Mouse (Mus musculus): Measurements from ENCODE around the gene Adm. TPM values are rescaled to one million over a fixed set of nuclear protein-coding genes. Genes with fewer than 3 reads are reported as not detected.

Adm gene
- total RNA-seq, 1 experiment, result 6.2 TPM

DNA sequence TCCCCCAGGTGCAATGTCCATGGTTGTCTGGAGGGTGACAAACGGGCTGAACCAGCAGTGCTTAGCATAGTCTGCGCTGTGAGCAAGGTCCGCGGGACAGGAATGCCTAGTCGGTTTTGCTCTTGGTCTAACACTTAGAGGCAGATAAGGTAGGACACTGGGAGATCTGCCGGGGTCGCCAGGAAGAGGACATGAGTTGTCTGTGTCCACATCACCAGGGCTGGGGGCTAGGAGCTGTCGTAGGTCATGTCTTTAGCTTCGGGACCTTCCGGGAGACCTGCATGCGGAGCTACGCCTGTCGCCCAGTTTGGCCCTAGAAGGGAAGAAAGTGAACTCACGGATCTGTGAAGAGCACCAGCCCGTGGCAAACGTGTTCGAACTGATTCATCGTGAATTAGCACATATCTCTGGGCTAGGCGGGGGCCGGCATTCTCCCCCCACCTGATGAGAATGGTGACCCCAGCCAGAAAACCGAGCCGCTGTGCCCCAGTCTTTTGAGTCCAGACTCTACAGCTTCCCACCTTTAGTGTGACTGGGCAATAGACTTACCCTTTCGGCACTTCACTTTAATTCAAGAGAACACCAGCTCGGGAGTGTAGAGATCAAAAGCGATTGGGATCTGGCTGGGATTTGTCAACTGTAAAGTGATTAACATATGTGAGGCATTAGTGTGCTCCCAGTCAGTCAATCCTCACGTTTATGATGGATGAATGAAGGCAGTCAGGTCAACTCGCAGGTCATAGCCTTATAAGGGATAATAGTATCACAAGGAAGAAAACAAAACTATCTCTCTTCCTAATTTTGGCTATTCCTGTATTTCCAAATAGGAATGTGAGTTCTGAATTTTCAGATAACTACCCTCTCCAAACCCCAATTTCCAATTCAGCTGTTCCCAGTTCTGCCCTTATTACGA, 1.0 kb upstream of the Adm start:
- H3K36me3 ChIP-seq (ENCODE audit: control insufficient read depth, insufficient read depth, low read length, poor library complexity, severe bottlenecking), result no peaks in the 10 kb centered on the region
- in situ Hi-C loops (cut with MboI; ENCODE audit: low sequenced_read_pairs in 2 of 2, unreplicated experiment in 2 of 2), result loop anchor here (5.0 to 25.0 kb wide), 5 partner anchors 62 to 464 kb away; no protein-coding TSS in a partner anchor
- H3K9ac ChIP-seq (ENCODE audit: insufficient read depth, low read depth, low read length, poor library complexity, severe bottlenecking), result no peak overlapping the region
- no peak for DNase-seq (ENCODE audit: low read depth, low spot score)
- TF ChIP-seq CHD2 (IDR thresholded peaks at IDR 0.05; ENCODE audit: low read depth, low read length) (no peak), HCFC1 (IDR thresholded peaks at IDR 0.05; ENCODE audit: borderline replicate concordance, insufficient read depth, low read length) (no peak), ZNF384 (IDR thresholded peaks at IDR 0.05; ENCODE audit: low read depth, low read length) (no peak), MAFK (IDR thresholded peaks at IDR 0.05; ENCODE audit: insufficient read depth, low read depth, low read length) (no peak), ZC3H11A (IDR thresholded peaks at IDR 0.05; ENCODE audit: borderline replicate concordance, low read depth, low read length) (no peak)
- H3K4me1 ChIP-seq (ENCODE audit: control insufficient read depth in 2 of 2, insufficient read depth in 2 of 2, low read length in 2 of 2, poor library complexity in 1 of 2), result peaks cover 0 to 13% of the 10 kb centered on the region in 2 experiments; a peak in 2 of 4 replicates
- no peak overlapping the region for H3K27ac ChIP-seq (ENCODE audit: insufficient read depth, low read depth, low read length, poor library complexity, severe bottlenecking)
- peak overlapping the region; percentile 14 to 16; a peak in 2 of 4 replicates for H3K4me3 ChIP-seq (ENCODE audit: insufficient read depth in 1 of 2, low read depth in 1 of 2, low read length in 2 of 2, poor library complexity in 1 of 2, severe bottlenecking in 1 of 2)
- H3K9me3 ChIP-seq (ENCODE audit: control insufficient read depth, insufficient read depth, low read depth, low read length), result no peaks in the 10 kb centered on the region

DNA sequence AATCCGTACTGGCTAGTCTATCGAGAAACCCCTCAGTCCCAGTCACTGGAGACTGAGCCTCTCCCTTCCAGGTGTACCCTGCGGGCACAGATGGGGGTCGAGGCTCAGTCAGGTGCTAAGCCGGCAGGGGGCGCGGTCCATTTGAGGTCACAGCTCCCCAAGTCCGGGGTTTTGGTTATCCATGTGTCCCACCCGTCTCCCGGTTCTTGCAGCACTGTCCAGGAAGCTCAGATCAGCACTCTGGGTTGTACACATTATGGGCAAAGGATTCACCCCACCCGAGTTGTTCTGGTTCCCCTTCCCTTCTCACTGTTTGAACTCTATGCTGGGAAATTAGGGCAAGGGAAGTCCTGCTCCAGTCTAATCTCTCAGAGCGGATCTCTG, 370 bp upstream of the Adm start:
- DNase-seq (ENCODE audit: low read depth, low spot score), result no peak
- peaks cover 0 to 13% of the 10 kb centered on the region in 2 experiments; a peak in 2 of 4 replicates for H3K4me1 ChIP-seq (ENCODE audit: control insufficient read depth in 2 of 2, insufficient read depth in 2 of 2, low read length in 2 of 2, poor library complexity in 1 of 2)
- H3K4me3 ChIP-seq (ENCODE audit: insufficient read depth in 1 of 2, low read depth in 1 of 2, low read length in 2 of 2, poor library complexity in 1 of 2, severe bottlenecking in 1 of 2), result peak overlapping the region in 1 of 2 experiments; percentile 55; a peak in 1 of 4 replicates
- in situ Hi-C loops (cut with MboI; ENCODE audit: low sequenced_read_pairs in 2 of 2, unreplicated experiment in 2 of 2), result loop anchor here (5.0 to 25.0 kb wide), 5 partner anchors 62 to 465 kb away; no protein-coding TSS in a partner anchor
- no peak overlapping the region for H3K27ac ChIP-seq (ENCODE audit: insufficient read depth, low read depth, low read length, poor library complexity, severe bottlenecking)
- no peaks in the 10 kb centered on the region for H3K9me3 ChIP-seq (ENCODE audit: control insufficient read depth, insufficient read depth, low read depth, low read length)
- TF ChIP-seq HCFC1 (IDR thresholded peaks at IDR 0.05; ENCODE audit: borderline replicate concordance, insufficient read depth, low read length) (no peak), MAFK (IDR thresholded peaks at IDR 0.05; ENCODE audit: insufficient read depth, low read depth, low read length) (no peak), CHD2 (IDR thresholded peaks at IDR 0.05; ENCODE audit: low read depth, low read length) (no peak), ZC3H11A (IDR thresholded peaks at IDR 0.05; ENCODE audit: borderline replicate concordance, low read depth, low read length) (no peak), ZNF384 (IDR thresholded peaks at IDR 0.05; ENCODE audit: low read depth, low read length) (no peak)
- no peak overlapping the region for H3K9ac ChIP-seq (ENCODE audit: insufficient read depth, low read depth, low read length, poor library complexity, severe bottlenecking)
- no peaks in the 10 kb centered on the region for H3K36me3 ChIP-seq (ENCODE audit: control insufficient read depth, insufficient read depth, low read length, poor library complexity, severe bottlenecking)

DNA sequence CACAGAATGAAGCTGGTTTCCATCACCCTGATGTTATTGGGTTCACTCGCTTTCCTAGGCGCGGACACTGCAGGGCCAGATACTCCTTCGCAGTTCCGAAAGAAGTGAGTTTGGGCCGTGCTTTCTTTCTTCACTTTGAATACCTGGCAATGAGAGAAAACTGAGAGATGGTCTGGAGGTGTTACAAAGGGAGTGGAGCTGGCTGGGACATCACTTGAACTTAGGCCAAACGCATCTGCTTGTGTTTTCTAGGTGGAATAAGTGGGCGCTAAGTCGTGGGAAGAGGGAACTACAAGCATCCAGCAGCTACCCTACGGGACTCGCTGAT, 776 bp downstream of the Adm start:
- Histone ChIP-seq H3K4me1 (ENCODE audit: control insufficient read depth in 2 of 2, insufficient read depth in 2 of 2, low read length in 2 of 2, poor library complexity in 1 of 2) (peaks cover 0 to 13% of the 10 kb centered on the region in 2 experiments; a peak in 2 of 4 replicates), H3K36me3 (ENCODE audit: control insufficient read depth, insufficient read depth, low read length, poor library complexity, severe bottlenecking) (no peaks in the 10 kb centered on the region), H3K4me3 (ENCODE audit: insufficient read depth in 1 of 2, low read depth in 1 of 2, low read length in 2 of 2, poor library complexity in 1 of 2, severe bottlenecking in 1 of 2) (peak overlapping the region; percentile 40 to 55; a peak in 2 of 4 replicates), H3K9me3 (ENCODE audit: control insufficient read depth, insufficient read depth, low read depth, low read length) (no peaks in the 10 kb centered on the region), H3K9ac (ENCODE audit: insufficient read depth, low read depth, low read length, poor library complexity, severe bottlenecking) (no peak overlapping the region), H3K27ac (ENCODE audit: insufficient read depth, low read depth, low read length, poor library complexity, severe bottlenecking) (no peak overlapping the region)
- DNase-seq (ENCODE audit: low read depth, low spot score), result no peak
- TF ChIP-seq CHD2 (IDR thresholded peaks at IDR 0.05; ENCODE audit: low read depth, low read length) (no peak), ZNF384 (IDR thresholded peaks at IDR 0.05; ENCODE audit: low read depth, low read length) (no peak), MAFK (IDR thresholded peaks at IDR 0.05; ENCODE audit: insufficient read depth, low read depth, low read length) (no peak), ZC3H11A (IDR thresholded peaks at IDR 0.05; ENCODE audit: borderline replicate concordance, low read depth, low read length) (no peak), HCFC1 (IDR thresholded peaks at IDR 0.05; ENCODE audit: borderline replicate concordance, insufficient read depth, low read length) (no peak)
- in situ Hi-C loops (cut with MboI; ENCODE audit: low sequenced_read_pairs in 2 of 2, unreplicated experiment in 2 of 2), result loop anchor here (5.0 to 25.0 kb wide), 5 partner anchors 63 to 466 kb away; no protein-coding TSS in a partner anchor

DNA sequence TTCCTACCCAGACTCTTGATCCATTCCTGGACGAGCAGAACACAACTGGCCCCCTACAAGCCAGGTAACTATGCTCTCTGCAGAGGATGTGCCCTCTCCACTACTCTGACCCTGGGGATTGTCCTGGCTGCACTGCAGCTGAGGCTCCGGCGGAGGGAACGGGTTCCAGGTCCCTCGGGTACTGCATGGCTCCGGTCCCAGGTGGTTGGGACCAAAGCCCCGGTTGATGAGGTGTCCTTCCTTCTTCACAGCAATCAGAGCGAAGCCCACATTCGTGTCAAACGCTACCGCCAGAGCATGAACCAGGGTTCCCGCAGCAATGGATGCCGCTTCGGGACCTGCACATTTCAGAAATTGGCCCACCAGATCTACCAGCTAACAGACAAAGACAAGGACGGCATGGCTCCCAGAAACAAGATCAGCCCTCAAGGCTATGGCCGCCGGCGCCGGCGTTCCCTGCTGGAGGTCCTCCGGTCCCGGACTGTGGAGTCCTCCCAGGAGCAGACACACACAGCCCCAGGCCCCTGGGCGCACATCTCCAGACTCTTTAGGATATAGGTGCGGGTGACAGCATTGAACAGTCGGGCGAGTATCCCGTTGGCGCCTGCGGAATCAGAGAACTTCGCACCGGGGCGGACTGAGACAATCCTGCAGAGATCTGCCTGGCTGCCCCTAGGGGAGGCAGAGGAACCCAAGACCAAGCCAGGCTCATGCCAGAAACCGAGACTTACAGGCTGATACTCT, 1.3 kb downstream of the Adm start:
- H3K36me3 ChIP-seq (ENCODE audit: control insufficient read depth, insufficient read depth, low read length, poor library complexity, severe bottlenecking), result no peaks in the 10 kb centered on the region

More for the DNA sequence above, 1.3 kb downstream of the Adm start:
- peaks cover 0 to 13% of the 10 kb centered on the region in 2 experiments; a peak in 2 of 4 replicates for H3K4me1 ChIP-seq (ENCODE audit: control insufficient read depth in 2 of 2, insufficient read depth in 2 of 2, low read length in 2 of 2, poor library complexity in 1 of 2)
- TF ChIP-seq MAFK (IDR thresholded peaks at IDR 0.05; ENCODE audit: insufficient read depth, low read depth, low read length), result no peak
- no peak for TF ChIP-seq ZC3H11A (IDR thresholded peaks at IDR 0.05; ENCODE audit: borderline replicate concordance, low read depth, low read length)
- no peak for TF ChIP-seq HCFC1 (IDR thresholded peaks at IDR 0.05; ENCODE audit: borderline replicate concordance, insufficient read depth, low read length)
- no peak for TF ChIP-seq CHD2 (IDR thresholded peaks at IDR 0.05; ENCODE audit: low read depth, low read length)
- no peak for TF ChIP-seq ZNF384 (IDR thresholded peaks at IDR 0.05; ENCODE audit: low read depth, low read length)
- no peak for DNase-seq (ENCODE audit: low read depth, low spot score)
- H3K9ac ChIP-seq (ENCODE audit: insufficient read depth, low read depth, low read length, poor library complexity, severe bottlenecking), result no peak overlapping the region
- no peak overlapping the region for H3K27ac ChIP-seq (ENCODE audit: insufficient read depth, low read depth, low read length, poor library complexity, severe bottlenecking)
- in situ Hi-C loops (cut with MboI; ENCODE audit: low sequenced_read_pairs in 2 of 2, unreplicated experiment in 2 of 2), result loop anchor here (5.0 to 25.0 kb wide), 5 partner anchors 64 to 466 kb away; no protein-coding TSS in a partner anchor
- peak overlapping the region; percentile 40 to 55 for H3K4me3 ChIP-seq (ENCODE audit: insufficient read depth in 1 of 2, low read depth in 1 of 2, low read length in 2 of 2, poor library complexity in 1 of 2, severe bottlenecking in 1 of 2)
- no peaks in the 10 kb centered on the region for H3K9me3 ChIP-seq (ENCODE audit: control insufficient read depth, insufficient read depth, low read depth, low read length)
